Mouse (Mus musculus) heart, adult 8-10 months (tissue): Measurements from ENCODE around the gene Elmsan1. TPM values are rescaled to one million over a fixed set of nuclear protein-coding genes. Genes with fewer than 3 reads are reported as not detected.
A peak's percentile ranks its signal among the peaks of the same experiment; 100 is the strongest.

ENCODE experiments used
- DNase-seq: peaks from one replicate; pipeline ENCODE4 v3.0.0; 2022; ENCODE audit warnings: low spot score
- total RNA-seq, 4 experiments: library from RNA; stranded (reverse); gene quantifications; 2 replicates each; pipeline ENCODE4 v1.2.4; 2022

Gene Elmsan1
- total RNA-seq, 4 experiments from 2014 or later: 13.1 to 17.5 (median 14.5) TPM

DNA sequence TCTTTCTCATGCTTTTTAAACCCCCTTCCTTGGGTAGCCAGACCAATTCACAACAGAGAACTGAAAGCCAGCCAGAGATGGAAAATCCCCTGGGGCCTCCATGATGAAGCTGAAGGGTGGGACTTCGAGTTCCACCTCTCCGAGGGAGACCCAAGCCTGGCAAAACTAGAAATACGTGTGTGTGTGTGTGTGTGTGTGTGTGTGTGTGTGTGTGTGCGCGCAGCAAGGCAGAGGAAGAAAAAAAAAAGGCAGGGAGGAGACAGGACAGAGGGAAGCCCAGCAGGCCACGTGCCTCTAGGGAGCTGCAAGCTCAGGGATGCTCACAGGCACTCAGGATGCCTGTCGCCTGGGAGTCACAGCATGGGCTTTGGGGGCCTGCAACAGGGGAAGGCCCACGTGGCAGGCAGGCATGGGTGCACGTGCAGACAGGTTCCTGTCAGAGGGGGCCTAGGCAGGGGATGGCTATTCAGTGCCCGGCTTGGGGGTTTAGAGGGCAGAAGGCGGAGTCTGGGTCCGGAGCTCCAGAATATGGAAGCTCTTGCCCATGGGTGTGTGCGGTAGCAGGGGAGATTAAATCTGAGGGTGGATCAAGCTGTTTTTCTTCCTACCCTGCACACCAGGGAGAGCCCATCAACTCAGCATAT is 42.4 kb downstream of the Elmsan1 start:
- DNase-seq: no peak

DNA sequence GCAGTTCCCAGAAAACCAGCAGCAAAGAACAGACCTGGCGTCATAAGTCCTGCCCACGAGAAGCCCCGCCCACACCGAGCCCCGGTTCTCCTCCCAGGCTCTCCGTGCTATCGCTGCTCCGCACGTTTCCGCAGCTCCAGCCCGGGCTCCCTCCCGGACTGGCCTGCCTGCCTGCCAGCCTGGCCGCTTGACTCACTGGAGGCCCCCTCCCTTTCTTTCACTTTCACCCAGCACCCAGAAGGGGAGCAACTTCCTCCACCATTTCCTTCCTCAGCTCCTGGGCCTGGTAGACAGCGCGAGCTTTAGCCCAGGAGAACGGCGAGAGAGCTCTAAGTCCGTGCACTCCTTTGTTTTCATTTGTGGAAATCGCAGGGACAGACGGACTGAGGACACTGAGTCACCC is 43.0 kb downstream of the Elmsan1 start:
- peak; percentile 89 for DNase-seq

DNA sequence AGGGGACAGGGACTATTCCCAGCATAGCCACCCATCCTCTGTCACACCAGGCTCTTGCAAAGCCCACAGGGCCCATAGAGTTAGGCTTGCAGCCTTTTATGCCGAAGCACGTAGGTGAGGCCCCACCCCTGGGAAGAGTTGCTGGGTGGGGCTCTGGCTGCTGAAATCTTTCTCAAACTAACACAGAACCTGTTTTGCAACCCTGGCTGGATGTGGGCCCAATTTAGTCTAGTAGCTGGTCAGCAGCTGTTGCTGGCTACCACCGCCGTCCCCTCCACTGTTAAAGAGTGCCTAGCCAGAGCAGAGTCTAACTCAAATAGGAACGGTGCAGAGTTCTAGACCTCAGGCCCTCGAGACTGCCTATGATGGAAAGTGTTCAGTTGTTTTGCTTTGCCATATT is 43.8 kb downstream of the Elmsan1 start:
- DNase-seq: peak; percentile 74

DNA sequence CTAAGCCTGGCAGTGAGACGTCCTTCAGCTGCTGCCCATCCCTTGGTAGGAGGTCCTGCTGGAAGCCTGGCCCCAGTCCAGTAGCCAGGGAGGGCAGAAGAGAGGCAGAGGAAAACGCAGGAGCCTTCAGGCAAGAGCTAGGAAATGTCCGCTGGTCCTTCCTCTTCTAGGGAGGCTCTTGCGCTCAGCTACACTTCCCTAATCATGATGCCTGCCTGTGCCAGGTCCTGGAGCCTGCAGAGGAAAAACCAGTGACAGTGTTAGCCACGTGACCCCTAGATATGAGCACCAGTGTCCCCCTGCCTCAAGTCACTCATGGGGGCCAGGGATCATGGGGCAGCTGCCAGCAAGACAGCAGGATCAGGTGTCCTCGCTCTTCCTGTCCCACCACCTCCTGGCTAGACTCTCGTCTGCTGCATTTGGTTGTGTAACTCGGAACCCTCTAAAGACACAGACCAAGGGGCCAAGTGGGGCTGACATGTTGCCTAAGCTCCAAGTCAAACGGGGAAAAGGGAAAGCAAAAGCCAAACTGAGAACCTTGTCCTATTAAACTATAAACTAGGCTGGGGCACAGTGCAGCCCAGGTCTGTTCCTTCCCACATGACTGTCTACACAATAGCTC is 44.4 kb downstream of the Elmsan1 start:
- DNase-seq: peak; percentile 42

DNA sequence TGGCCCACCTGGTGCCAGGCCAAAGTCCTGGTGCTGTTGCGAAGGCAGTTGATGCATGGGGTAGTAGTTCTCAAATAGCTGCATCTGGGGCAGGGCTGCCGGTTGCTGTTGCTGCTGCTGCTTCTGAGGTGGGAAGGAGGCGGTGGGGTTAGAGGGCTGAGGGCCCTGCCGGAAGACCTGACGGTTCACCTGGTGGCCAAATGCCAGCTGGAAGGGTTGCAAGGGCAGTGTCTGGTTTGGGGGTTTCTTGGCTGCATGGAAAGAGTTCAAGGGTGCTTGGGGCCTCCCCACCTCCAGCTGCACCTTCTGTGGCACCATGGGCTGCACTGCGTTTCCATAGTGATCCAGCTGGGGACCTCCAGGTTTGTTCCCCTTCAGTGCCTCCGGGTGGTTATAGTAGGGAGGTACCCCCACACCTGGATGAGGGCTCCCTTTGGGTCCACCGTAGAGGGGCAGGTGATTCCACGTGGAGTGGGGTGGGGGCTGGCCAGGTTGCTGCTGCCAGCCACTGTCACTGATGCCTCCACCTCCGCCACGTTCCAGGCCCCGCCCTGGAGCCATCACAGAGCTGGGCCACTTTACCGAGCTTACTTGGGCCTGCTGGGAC is 45.3 kb downstream of the Elmsan1 start:
- no peak for DNase-seq

DNA sequence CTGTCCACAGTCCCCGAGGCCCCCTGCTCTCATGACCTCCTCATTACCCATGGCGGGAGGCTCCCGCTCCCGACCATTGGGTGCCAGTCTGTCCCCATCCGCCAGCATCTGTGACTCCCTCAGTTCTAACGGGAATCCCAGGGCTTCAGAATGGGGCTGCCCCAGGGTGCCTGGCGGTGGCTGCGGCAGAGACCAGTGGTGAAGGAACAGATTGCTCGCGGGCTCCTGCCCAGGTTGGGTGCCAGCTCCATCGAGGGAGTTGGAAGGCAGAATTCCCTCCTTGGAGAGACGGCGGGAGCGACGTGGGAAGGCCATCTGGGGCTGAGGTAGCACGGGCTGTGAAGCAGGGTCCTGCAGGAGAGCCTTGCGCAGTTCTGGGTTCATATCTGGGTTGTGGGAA is 45.8 kb downstream of the Elmsan1 start:
- DNase-seq: no peak

DNA sequence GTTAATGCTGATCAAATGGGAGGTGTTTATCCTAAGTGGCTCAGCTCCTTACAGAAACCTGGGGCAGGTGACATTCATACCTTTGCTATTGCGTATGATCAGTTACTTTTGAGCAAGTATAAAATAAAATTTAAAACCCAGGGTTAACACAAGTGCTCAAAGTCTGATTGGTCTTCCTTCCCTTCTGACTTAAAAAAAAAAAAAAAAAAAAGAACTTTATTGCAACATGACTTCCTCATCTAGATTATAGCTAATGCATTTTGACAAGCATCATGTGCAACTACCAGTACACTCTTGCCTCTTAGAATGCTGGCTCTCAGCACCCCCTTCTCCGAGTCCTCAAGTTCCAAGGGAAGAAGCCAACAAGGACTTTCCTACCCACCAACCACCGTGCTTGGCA is 46.5 kb downstream of the Elmsan1 start:
- no peak for DNase-seq

DNA sequence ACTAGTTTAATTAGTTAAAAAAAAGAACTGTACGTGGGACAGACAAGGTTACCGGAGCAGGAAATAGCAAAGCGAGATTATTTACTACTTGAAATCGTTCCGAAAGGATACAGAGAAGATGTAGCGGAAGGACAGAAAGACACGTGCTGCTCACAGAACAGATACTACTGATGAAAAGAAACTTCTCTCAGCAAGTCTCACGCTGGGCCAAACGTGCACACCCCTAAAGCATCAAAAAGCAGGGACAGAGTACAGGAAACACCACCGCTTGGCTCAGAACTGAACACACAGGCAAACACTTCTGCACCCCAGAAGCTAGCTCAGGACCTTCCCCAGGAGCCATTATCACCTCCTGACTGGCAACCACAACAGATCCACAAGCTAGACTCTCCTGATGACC is 48.1 kb downstream of the Elmsan1 start:
- DNase-seq: no peak

DNA sequence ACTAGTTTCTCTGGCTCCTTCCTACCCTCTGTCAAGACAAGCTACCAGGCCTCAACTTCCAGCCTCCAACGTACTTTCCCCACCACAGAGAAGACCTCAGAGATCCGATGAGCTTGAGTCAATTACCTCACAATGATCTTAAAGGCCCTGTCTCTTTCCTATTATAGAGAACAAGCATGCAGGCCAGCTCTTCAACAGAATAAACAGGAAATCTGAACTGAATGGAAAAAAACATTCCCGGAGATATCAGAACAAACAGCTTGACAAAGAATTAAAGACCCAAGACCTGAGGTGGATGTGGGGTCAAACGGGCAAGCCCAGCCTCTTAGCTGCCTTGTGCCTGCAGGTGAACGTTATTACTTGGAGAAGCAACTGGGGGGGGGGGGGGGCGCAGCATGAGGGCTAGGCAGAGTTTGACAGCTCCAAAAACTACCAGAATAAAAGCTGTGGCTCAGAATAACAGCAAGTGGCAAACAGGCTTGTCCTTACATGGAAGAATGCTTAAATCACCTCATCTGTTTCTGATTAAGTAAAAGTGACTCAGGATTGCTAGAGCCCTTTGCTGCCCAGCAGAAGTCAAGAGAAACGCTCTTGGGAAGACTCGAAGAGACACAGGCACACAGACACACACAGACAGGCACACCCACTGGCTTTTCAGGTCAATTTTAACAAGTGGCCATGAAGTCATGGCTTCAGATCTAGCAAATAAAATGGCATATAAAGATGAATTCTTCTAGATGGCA is 52.9 kb downstream of the Elmsan1 start:
- no peak for DNase-seq

DNA sequence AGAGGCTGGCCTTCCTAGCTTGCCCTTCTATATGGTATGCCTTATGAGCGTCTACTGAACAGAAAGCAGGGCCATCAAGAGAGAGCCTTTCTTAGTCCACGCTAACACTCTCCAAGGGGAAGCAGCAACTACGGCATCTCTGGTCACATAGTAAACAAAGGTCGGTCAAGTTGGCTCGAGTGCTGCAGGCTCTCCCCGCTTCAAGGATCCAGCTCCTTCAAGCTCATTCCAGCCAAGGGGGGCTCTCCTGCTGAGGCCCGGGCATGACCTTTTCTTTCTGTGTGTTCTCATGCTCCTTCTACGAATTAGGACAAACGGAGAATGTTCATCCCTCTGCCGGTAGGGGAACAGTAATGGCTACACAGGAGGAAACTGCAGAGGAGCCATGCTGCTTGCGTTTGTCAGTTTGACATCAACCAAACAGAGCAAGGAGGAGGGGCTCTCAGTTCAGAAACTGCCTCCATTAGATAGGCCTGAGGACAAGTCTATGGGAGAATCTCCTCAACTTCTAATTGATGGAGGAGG is 55.0 kb downstream of the Elmsan1 start:
- no peak for DNase-seq

DNA sequence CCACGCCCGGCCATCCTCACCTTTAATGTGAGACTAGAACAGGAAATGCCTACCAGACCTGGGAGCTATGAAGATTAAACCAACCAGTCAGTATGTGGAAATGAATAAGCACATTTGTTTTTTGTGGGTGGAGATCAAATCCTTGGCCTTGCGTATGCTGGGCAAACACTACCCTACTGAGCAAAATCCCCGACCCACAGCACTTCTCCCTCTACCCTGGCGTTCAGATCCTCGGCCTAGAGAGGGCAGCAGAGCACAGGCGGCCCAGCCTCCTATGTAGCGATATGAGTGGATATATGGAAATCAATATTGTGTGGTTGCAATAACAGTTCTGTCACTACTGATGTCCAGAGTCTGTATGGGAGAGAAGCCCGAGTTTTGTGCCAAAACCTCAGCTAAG is 55.5 kb downstream of the Elmsan1 start:
- DNase-seq: no peak

DNA sequence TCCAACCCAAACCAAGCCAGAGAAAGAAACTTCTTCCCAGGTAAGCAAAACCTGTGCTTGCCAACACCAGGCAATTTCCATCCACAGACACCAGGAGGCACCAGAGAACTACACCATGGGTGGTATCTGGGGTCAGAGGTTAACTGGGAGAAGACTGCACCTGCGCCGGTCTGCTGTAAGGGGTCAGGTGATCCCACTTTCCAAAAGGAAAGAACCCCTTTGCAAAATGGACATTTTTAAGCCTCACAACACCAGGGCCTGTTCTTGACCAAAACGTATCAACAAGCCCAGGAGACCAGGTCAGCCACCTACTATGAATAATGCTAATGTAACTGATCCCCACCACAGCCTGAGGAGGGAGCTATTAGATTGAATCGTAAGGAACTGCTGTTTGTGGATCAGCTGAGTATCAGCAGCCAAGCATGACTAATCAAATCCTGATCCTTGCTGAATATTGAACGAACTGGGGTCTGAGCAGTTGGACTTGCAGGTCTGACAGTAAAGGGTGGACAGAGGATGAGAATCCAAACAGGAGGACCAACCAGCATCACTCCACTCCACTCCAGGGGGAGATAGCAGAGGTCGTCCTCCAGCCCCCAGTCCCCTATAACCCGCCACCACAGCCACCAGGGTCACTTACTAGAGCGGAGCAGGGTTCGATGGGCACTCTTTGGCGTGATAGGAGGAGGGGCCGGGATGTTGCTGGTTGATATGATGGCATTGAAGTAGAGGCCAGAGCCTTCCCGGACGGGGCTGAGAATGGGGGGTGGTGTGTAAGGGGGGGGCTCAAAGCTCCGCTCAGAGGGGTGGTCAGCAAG is 56.9 kb downstream of the Elmsan1 start:
- no peak for DNase-seq

DNA sequence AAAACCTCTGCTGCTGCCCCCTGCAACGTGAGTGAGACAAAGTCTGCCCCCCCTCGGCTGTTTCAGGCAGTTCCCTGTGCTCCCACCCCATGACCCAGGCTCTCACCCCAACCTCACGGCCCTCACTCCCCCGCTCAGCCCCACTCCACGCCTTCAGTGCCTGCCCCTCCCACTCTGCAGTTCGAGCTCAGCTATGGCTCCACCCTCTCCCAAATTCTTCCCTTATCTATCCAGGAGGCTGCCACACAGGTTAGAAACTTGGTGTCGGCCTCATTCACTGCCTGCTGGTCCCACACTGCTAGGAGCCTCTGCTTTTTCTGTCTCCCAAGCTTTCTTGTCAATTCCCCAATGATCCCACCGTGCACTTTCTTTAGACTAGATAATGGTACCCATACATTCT is 57.6 kb downstream of the Elmsan1 start:
- no peak for DNase-seq

DNA sequence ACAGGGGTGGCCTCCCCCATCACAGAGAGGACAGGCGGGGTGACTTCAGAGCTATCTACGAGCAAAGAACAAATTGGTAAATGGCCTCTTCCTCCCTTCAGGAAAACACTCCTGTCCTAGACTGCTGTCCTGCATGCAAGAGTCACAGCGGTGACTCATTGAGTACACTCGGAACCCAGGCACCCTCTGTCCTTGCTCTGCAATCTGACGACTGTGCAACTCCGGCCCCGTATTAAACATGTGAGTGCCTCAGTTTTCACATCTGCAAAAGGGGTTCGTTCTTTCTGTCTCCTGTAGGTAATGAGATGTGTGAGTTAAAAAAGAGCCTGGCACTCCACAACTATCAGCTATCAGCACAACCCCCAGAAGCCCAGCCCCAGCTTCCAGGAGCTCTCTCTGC is 58.2 kb downstream of the Elmsan1 start:
- DNase-seq: no peak

DNA sequence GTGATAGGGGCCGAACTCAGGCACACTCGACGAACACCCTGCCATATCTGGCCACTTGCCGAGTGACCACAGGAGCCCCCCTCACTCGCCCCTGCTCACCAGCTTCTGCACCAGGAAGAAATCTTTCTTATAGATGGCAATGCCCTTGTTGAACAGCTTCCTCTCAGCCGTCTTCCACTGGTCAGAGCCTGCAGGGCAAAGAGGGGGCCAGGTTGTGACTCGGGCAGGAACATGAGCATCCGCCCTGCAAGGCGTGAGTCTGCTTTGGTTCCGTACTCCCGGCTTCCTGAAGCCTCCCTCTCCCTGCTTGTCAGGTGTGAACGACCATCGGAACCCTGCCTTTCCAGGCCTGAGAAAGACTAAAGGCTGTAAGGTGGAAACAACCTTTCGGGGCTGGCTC is 60.5 kb downstream of the Elmsan1 start:
- no peak for DNase-seq

DNA sequence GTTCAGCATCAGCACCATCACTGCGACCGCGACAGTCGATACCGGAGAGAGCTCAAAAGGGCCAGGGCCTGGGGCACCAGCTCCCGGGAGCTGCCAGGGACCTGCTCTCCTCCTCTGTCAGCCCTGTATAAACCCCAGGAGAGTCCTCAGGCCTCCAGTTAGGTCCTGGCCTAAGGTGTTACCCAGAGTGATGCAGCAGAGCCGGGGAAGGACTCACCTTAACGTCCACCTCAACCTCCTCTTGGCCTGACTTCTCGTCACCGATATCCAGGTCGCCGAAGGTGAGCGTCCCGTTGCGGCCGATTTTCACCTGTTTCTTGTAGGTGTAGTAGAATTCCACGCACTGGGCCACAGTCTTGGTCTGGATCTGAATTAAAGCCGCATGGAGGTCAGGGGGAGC is 62.5 kb downstream of the Elmsan1 start:
- DNase-seq: no peak

DNA sequence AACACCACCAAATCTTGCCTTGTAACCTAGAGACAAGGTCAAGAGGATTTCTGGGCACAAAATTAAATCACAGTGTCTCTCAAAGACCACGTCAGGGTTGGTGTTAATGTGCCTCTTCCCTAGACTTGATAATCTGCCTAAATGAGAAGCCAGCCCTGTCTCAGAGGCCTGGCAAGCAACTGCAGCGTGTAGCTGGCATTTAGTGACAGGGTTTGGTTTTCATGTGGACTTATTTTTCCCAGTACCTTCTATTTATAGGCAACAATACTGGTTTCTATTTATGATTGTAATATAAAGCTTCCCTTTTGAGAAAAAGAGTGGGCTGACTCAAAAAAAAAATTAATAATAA is 63.2 kb downstream of the Elmsan1 start:
- DNase-seq: no peak

DNA sequence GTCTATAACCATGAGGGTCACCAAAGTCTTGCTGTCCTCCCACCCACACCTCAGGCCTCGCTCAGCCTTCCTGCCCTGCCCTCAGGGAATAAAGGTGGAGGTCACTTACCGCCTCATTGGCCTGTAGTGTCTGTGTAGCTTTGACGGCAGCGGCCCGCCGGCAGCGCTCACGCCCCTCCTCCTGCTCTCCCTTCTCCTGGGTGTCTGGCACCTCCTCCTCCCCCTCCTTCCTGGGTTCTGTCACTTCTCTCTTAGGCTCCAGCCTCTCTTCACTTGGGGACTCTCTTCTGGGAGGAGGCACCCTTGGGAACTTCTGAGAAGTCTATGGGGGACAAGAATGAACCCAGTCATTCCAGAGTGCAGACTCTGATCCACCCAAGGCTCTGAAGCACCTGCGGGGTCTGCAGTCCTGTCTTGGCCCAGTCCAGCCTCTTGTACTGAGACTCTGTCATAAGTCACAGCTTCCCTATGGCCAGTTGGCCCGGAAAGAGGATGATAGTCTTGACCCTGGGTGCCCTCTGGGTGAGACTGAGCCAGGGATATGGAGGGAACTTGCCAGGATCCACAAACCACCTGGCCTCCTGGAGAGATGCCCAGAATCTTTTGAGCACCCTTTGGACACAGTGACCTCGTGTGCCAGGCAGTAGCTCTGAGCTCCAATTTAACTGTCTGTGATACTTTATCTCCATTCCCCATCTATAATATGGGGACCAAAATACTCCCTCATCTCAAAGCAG is 63.7 kb downstream of the Elmsan1 start:
- DNase-seq: peak; percentile 74

DNA sequence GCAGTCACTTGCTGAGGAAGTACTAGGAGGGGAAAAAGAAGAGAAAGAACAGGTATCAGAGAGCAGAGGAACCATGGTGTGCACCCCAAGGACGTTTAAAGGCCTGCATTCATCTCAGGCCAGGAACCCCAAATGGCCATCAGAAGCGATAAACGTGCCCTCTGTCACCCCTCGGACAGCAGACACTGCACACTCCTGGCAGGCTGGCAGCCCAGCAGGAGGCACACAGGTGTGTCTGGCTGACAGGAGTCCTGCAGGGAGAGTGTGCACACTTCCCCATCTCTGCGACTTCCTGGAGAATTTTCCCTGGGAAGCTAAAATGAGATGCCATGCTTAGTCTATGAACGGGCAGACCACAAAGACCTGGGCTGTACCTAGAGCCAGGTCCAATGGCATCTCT is 65.3 kb downstream of the Elmsan1 start:
- no peak for DNase-seq

DNA sequence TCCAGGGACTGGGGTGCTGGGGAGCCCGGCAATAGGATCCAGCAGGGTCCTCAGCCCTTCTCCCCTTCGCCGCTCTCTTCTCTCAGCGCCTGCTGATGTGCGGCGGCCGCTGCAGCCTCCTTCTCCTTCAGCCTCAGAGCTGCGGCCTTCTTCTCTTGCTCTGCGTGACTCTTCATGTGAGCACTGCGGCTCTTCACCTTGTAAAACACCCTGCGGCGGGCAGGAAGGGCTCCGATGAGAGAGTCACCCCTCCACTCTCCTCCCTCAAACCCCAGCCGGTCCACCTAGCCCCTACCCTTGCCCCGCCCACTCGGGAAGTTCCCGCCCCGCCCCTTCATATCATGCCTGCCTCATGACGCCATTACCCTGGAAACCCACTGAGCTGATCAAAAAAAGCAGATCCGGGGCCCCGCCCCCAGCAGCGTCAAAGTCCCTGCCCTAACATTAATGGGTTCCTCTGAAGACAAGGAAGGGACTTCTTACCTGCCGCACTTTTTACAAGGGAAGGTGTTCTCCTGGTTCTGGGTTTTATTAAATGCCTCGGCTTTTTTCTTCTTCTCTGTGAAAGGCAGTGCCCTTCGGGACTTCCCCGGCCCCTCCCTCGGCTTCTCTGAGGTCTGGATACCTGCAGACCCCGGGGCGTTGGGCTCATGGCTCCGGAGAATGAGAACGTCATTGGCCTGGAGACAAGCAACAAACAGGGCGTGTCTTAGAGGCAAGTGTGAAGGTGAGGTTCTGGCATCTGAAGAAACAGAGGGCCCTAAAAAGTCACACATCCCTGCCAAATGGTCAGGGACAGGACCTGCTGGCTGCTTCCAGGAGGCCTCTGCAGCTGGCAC is 66.1 kb downstream of the Elmsan1 start:
- DNase-seq: no peak
